Mouse (Mus musculus) lung, embryonic 14.5 days (tissue): ENCODE results near the gene Mitf. TPM values are rescaled to one million over a fixed set of nuclear protein-coding genes. Genes with fewer than 3 reads are reported as not detected.

Experiments used
- ATAC-seq: fragments of 200-750 bp; cut with Nextera tagmentation; 2 replicates; pipeline ENCODE4 v1.8.0; 2017; ENCODE audit warnings: mild to moderate bottlenecking, moderate TSS enrichment, moderate library complexity; ENCODE audit not compliant: insufficient read depth
- DNase-seq: peaks from one replicate; pipeline ENCODE4 v3.0.0-alpha.2; 2015
- H3K27ac ChIP-seq: fragments of 300-500 bp; sonication (generic); 2 replicates; pipeline ENCODE4 v1.5.1; 2014; ENCODE audit warnings: low read depth, mild to moderate bottlenecking, moderate library complexity
- H3K27me3 ChIP-seq: fragments of 300-500 bp; sonication (generic); 2 replicates; pipeline ENCODE4 v1.6.1; 2014; ENCODE audit warnings: low read length, control low read depth; ENCODE audit not compliant: insufficient read depth
- H3K36me3 ChIP-seq: fragments of 300-500 bp; sonication (generic); 2 replicates; pipeline ENCODE4 v1.6.1; 2014; ENCODE audit warnings: control low read depth; ENCODE audit not compliant: insufficient read depth
- H3K4me1 ChIP-seq: fragments of 300-500 bp; sonication (generic); 2 replicates; pipeline ENCODE4 v1.6.1; 2014; ENCODE audit warnings: antibody characterized with exemption, control low read depth; ENCODE audit not compliant: insufficient read depth
- H3K4me2 ChIP-seq: fragments of 300-500 bp; sonication (generic); 2 replicates; pipeline ENCODE4 v1.6.1; 2014; ENCODE audit warnings: mild to moderate bottlenecking
- H3K4me3 ChIP-seq: fragments of 300-500 bp; sonication (generic); 2 replicates; pipeline ENCODE4 v1.5.1; 2014; ENCODE audit warnings: low read depth, low read length
- H3K9ac ChIP-seq: fragments of 300-500 bp; sonication (generic); 2 replicates; pipeline ENCODE4 v1.6.1; 2014
- H3K9me3 ChIP-seq: fragments of 300-500 bp; sonication (generic); 2 replicates; pipeline ENCODE4 v1.6.1; 2016; ENCODE audit warnings: low read depth, low read length, control low read depth
- CTCF ChIP-seq: IDR thresholded peaks from 2 replicates; pipeline ENCODE4 v1.5.1; 2016; ENCODE audit warnings: antibody characterized with exemption, low read depth
- WGBS: fragments of 180-500 bp; shearing (Covaris S2); extraction: QIAGEN DNeasy Blood & Tissue Kit; methylation state at CpG from one replicate; pipeline ENCODE4 v1.1.7; 2014; 5-methylcytosine and 5-hydroxymethylcytosine counted together
- polyA plus RNA-seq: library from polyadenylated mRNA; unstranded; fragments of >200 nt; fragmentation: Nextera tagmentation; extraction: Ambion mirVana; gene quantifications from 2 replicates; pipeline ENCODE4 v1.2.1, GENCODE M21; 2014

The Mitf gene
- polyA plus RNA-seq, 1 experiment from 2014 or later = 1.4 TPM

GRCm38 (mm10) chr6:97893546-97893945 is 86.7 kb downstream of the Mitf start:
- ATAC-seq (no peak), DNase-seq (peak; percentile 7)
- no peak overlapping the region for H3K4me3 ChIP-seq
- no peak overlapping the region for H3K4me2 ChIP-seq
- no peaks in the 10 kb centered on the region for H3K27me3 ChIP-seq
- H3K27ac ChIP-seq = no peak overlapping the region
- no peaks in the 10 kb centered on the region for H3K4me1 ChIP-seq
- no peaks in the 10 kb centered on the region for H3K9me3 ChIP-seq
- no peaks in the 10 kb centered on the region for H3K36me3 ChIP-seq
- H3K9ac ChIP-seq = no peak overlapping the region
- WGBS = 63% methylated on average over 5 of the region's 5 CpGs
- no peak for TF ChIP-seq CTCF

- no peak for TF ChIP-seq CTCF
- whole genome bisulfite sequencing = 73% methylated on average over 6 of the region's 6 CpGs
- no peak overlapping the region for H3K4me2 ChIP-seq
- H3K9ac ChIP-seq = no peak overlapping the region
- H3K4me1 ChIP-seq = no peaks in the 10 kb centered on the region
- no peaks in the 10 kb centered on the region for H3K27me3 ChIP-seq
- H3K36me3 ChIP-seq = no peaks in the 10 kb centered on the region
- ATAC-seq (no peak), DNase-seq (no peak)
- H3K27ac ChIP-seq = no peak overlapping the region
- no peaks in the 10 kb centered on the region for H3K9me3 ChIP-seq
- H3K4me3 ChIP-seq = no peak overlapping the region
Measured at GRCm38 (mm10) chr6:97897191-97897590, 90.3 kb downstream of the Mitf start.

- no peaks in the 10 kb centered on the region for H3K9me3 ChIP-seq
- no peaks in the 10 kb centered on the region for H3K27me3 ChIP-seq
- no peak overlapping the region for H3K4me3 ChIP-seq
- ATAC-seq (no peak), DNase-seq (no peak)
- no peak overlapping the region for H3K27ac ChIP-seq
- no peaks in the 10 kb centered on the region for H3K36me3 ChIP-seq
- H3K4me1 ChIP-seq = no peaks in the 10 kb centered on the region
- no peak for TF ChIP-seq CTCF
- H3K4me2 ChIP-seq = no peak overlapping the region
- 82% methylated on average over 5 of the region's 5 CpGs for WGBS
- no peak overlapping the region for H3K9ac ChIP-seq
Measured at GRCm38 (mm10) chr6:97898085-97898484, 91.2 kb downstream of the Mitf start.

- TF ChIP-seq CTCF = no peak
- no peak overlapping the region for H3K27ac ChIP-seq
- DNase-seq (no peak), ATAC-seq (no peak)
- 75% methylated on average over 5 of the region's 5 CpGs for WGBS
- H3K4me3 ChIP-seq = no peak overlapping the region
- no peak overlapping the region for H3K4me2 ChIP-seq
- H3K36me3 ChIP-seq = no peaks in the 10 kb centered on the region
- H3K9ac ChIP-seq = no peak overlapping the region
- H3K4me1 ChIP-seq = no peaks in the 10 kb centered on the region
- H3K9me3 ChIP-seq = no peaks in the 10 kb centered on the region
- H3K27me3 ChIP-seq = no peaks in the 10 kb centered on the region
Measured at GRCm38 (mm10) chr6:97901561-97901960, 94.7 kb downstream of the Mitf start.

GRCm38 (mm10) chr6:97902205-97902604 is 95.4 kb downstream of the Mitf start:
- ATAC-seq (no peak), DNase-seq (no peak)
- Histone ChIP-seq H3K27ac (no peak overlapping the region), H3K4me2 (no peak overlapping the region), H3K9ac (no peak overlapping the region), H3K36me3 (no peaks in the 10 kb centered on the region), H3K4me1 (no peaks in the 10 kb centered on the region), H3K9me3 (no peaks in the 10 kb centered on the region), H3K4me3 (no peak overlapping the region), H3K27me3 (no peaks in the 10 kb centered on the region)
- 87% methylated on average over 1 of the region's 1 CpGs for WGBS
- TF ChIP-seq CTCF = no peak

- no peak overlapping the region for H3K9ac ChIP-seq
- no peaks in the 10 kb centered on the region for H3K4me1 ChIP-seq
- no peaks in the 10 kb centered on the region for H3K36me3 ChIP-seq
- no peak overlapping the region for H3K4me2 ChIP-seq
- no peak for DNase-seq
- H3K4me3 ChIP-seq = no peak overlapping the region
- ATAC-seq = no peak
- no peaks in the 10 kb centered on the region for H3K9me3 ChIP-seq
- H3K27ac ChIP-seq = no peak overlapping the region
- no peak for TF ChIP-seq CTCF
- WGBS = 85% methylated on average over 8 of the region's 8 CpGs
- H3K27me3 ChIP-seq = no peaks in the 10 kb centered on the region
Measured at GRCm38 (mm10) chr6:97914768-97915167, 107.9 kb downstream of the Mitf start.

- H3K36me3 ChIP-seq = no peaks in the 10 kb centered on the region
- TF ChIP-seq CTCF = no peak
- H3K4me3 ChIP-seq = no peak overlapping the region
- 78% methylated on average over 7 of the region's 7 CpGs for WGBS
- no peaks in the 10 kb centered on the region for H3K27me3 ChIP-seq
- no peak overlapping the region for H3K27ac ChIP-seq
- H3K4me1 ChIP-seq = no peaks in the 10 kb centered on the region
- H3K9ac ChIP-seq = no peak overlapping the region
- no peaks in the 10 kb centered on the region for H3K9me3 ChIP-seq
- ATAC-seq = no peak
- H3K4me2 ChIP-seq = no peak overlapping the region
- DNase-seq = no peak
Measured at GRCm38 (mm10) chr6:97916386-97916903, 109.6 kb downstream of the Mitf start.

- no peak for TF ChIP-seq CTCF
- no peaks in the 10 kb centered on the region for H3K27me3 ChIP-seq
- no peak overlapping the region for H3K4me2 ChIP-seq
- peak; percentile 38; the same call in 1 of the 2 replicates for ATAC-seq
- no peak overlapping the region for H3K9ac ChIP-seq
- H3K4me1 ChIP-seq = no peaks in the 10 kb centered on the region
- H3K36me3 ChIP-seq = no peaks in the 10 kb centered on the region
- DNase-seq = peak; percentile 6
- H3K27ac ChIP-seq = peak overlapping the region; percentile 31; the same call in 1 of the 2 replicates
- no peak overlapping the region for H3K4me3 ChIP-seq
- WGBS = 34% methylated on average over 4 of the region's 4 CpGs
- H3K9me3 ChIP-seq = no peaks in the 10 kb centered on the region
Measured at GRCm38 (mm10) chr6:97918051-97918450, 111.2 kb downstream of the Mitf start.
